Mouse (Mus musculus): ENCODE data around the gene Cpvl. TPM values are rescaled to one million over a fixed set of nuclear protein-coding genes. Genes with fewer than 3 reads are reported as not detected.

Cpvl gene
- polyA plus RNA-seq, 1 experiment from 2014 or later = not detected

GRCm38 (mm10) chr6:53937143-53938134, 41.0 kb downstream of the Cpvl start:
- Histone ChIP-seq H3K9ac (ENCODE audit: low read depth, low read length) (no peak overlapping the region), H3K9me3 (replicated peaks; ENCODE audit: control insufficient read depth, low read length, poor library complexity, severe bottlenecking) (no peaks in the 10 kb centered on the region), H3K4me1 (ENCODE audit: control insufficient read depth, insufficient read depth, low read length) (peaks cover 5% of the 10 kb centered on the region; the same call in 1 of the 2 replicates), H3K4me3 (ENCODE audit: low read depth, low read length) (no peak overlapping the region), H3K36me3 (ENCODE audit: control insufficient read depth, insufficient read depth, low read length) (no peaks in the 10 kb centered on the region), H3K27ac (ENCODE audit: low read length) (no peak overlapping the region), H3K4me2 (ENCODE audit: low read length) (no peak overlapping the region), H3K27me3 (ENCODE audit: control insufficient read depth, insufficient read depth, low read depth, low read length) (no peaks in the 10 kb centered on the region)
- no peak for ATAC-seq
- 70% methylated on average over 15 of the region's 15 CpGs for WGBS

- Histone ChIP-seq H3K9ac (ENCODE audit: low read depth, low read length) (no peak overlapping the region), H3K27me3 (ENCODE audit: control insufficient read depth, insufficient read depth, low read depth, low read length) (no peaks in the 10 kb centered on the region), H3K4me2 (ENCODE audit: low read length) (no peak overlapping the region), H3K4me3 (ENCODE audit: low read depth, low read length) (no peak overlapping the region), H3K9me3 (replicated peaks; ENCODE audit: control insufficient read depth, low read length, poor library complexity, severe bottlenecking) (no peaks in the 10 kb centered on the region), H3K36me3 (ENCODE audit: control insufficient read depth, insufficient read depth, low read length) (no peaks in the 10 kb centered on the region), H3K4me1 (ENCODE audit: control insufficient read depth, insufficient read depth, low read length) (no peaks in the 10 kb centered on the region), H3K27ac (ENCODE audit: low read length) (no peak overlapping the region)
- no peak for ATAC-seq
- 57% methylated on average over 8 of the region's 8 CpGs for WGBS
Observed at GRCm38 (mm10) chr6:53931605-53932004, 46.9 kb downstream of the Cpvl start.

GRCm38 (mm10) chr6:53929858-53930257, 48.6 kb downstream of the Cpvl start:
- no peaks in the 10 kb centered on the region for H3K27me3 ChIP-seq (ENCODE audit: control insufficient read depth, insufficient read depth, low read depth, low read length)
- H3K27ac ChIP-seq (ENCODE audit: low read length) = no peak overlapping the region
- WGBS = 73% methylated on average over 4 of the region's 4 CpGs
- H3K4me3 ChIP-seq (ENCODE audit: low read depth, low read length) = no peak overlapping the region
- H3K36me3 ChIP-seq (ENCODE audit: control insufficient read depth, insufficient read depth, low read length) = no peaks in the 10 kb centered on the region
- no peak for ATAC-seq
- H3K4me2 ChIP-seq (ENCODE audit: low read length) = no peak overlapping the region
- no peak overlapping the region for H3K9ac ChIP-seq (ENCODE audit: low read depth, low read length)
- no peaks in the 10 kb centered on the region for H3K4me1 ChIP-seq (ENCODE audit: control insufficient read depth, insufficient read depth, low read length)
- no peaks in the 10 kb centered on the region for H3K9me3 ChIP-seq (replicated peaks; ENCODE audit: control insufficient read depth, low read length, poor library complexity, severe bottlenecking)

GRCm38 (mm10) chr6:53926197-53926596, 52.3 kb downstream of the Cpvl start:
- no peak for ATAC-seq

GRCm38 (mm10) chr6:53925192-53925591, 53.3 kb downstream of the Cpvl start:
- no peak overlapping the region for H3K9ac ChIP-seq (ENCODE audit: low read depth, low read length)
- no peaks in the 10 kb centered on the region for H3K4me1 ChIP-seq (ENCODE audit: control insufficient read depth, insufficient read depth, low read length)
- H3K4me3 ChIP-seq (ENCODE audit: low read depth, low read length) = no peak overlapping the region
- 45% methylated on average over 8 of the region's 8 CpGs for WGBS
- H3K27ac ChIP-seq (ENCODE audit: low read length) = no peak overlapping the region
- no peaks in the 10 kb centered on the region for H3K36me3 ChIP-seq (ENCODE audit: control insufficient read depth, insufficient read depth, low read length)
- no peak overlapping the region for H3K4me2 ChIP-seq (ENCODE audit: low read length)
- H3K9me3 ChIP-seq (replicated peaks; ENCODE audit: control insufficient read depth, low read length, poor library complexity, severe bottlenecking) = no peaks in the 10 kb centered on the region
- H3K27me3 ChIP-seq (ENCODE audit: control insufficient read depth, insufficient read depth, low read depth, low read length) = no peaks in the 10 kb centered on the region
- no peak for ATAC-seq

More at GRCm38 (mm10) chr6:53926197-53926596, 52.3 kb downstream of the Cpvl start:
- Histone ChIP-seq H3K4me2 (ENCODE audit: low read length) (no peak overlapping the region), H3K9me3 (replicated peaks; ENCODE audit: control insufficient read depth, low read length, poor library complexity, severe bottlenecking) (no peaks in the 10 kb centered on the region), H3K36me3 (ENCODE audit: control insufficient read depth, insufficient read depth, low read length) (no peaks in the 10 kb centered on the region), H3K27ac (ENCODE audit: low read length) (no peak overlapping the region), H3K9ac (ENCODE audit: low read depth, low read length) (no peak overlapping the region), H3K4me1 (ENCODE audit: control insufficient read depth, insufficient read depth, low read length) (no peaks in the 10 kb centered on the region), H3K4me3 (ENCODE audit: low read depth, low read length) (no peak overlapping the region), H3K27me3 (ENCODE audit: control insufficient read depth, insufficient read depth, low read depth, low read length) (no peaks in the 10 kb centered on the region)
- 86% methylated on average over 2 of the region's 2 CpGs for WGBS

GRCm38 (mm10) chr6:53920041-53920440, 58.4 kb downstream of the Cpvl start:
- H3K4me3 ChIP-seq (ENCODE audit: low read depth, low read length) = no peak overlapping the region
- WGBS = 92% methylated on average over 7 of the region's 7 CpGs
- H3K4me2 ChIP-seq (ENCODE audit: low read length) = no peak overlapping the region
- H3K4me1 ChIP-seq (ENCODE audit: control insufficient read depth, insufficient read depth, low read length) = no peaks in the 10 kb centered on the region
- H3K36me3 ChIP-seq (ENCODE audit: control insufficient read depth, insufficient read depth, low read length) = no peaks in the 10 kb centered on the region
- ATAC-seq = no peak
- no peak overlapping the region for H3K27ac ChIP-seq (ENCODE audit: low read length)
- H3K27me3 ChIP-seq (ENCODE audit: control insufficient read depth, insufficient read depth, low read depth, low read length) = no peaks in the 10 kb centered on the region
- H3K9me3 ChIP-seq (replicated peaks; ENCODE audit: control insufficient read depth, low read length, poor library complexity, severe bottlenecking) = no peaks in the 10 kb centered on the region
- no peak overlapping the region for H3K9ac ChIP-seq (ENCODE audit: low read depth, low read length)

GRCm38 (mm10) chr6:53917026-53917558, 61.4 kb downstream of the Cpvl start:
- no peak overlapping the region for H3K9ac ChIP-seq (ENCODE audit: low read depth, low read length)
- ATAC-seq = no peak
- 95% methylated on average over 6 of the region's 6 CpGs for WGBS
- H3K4me2 ChIP-seq (ENCODE audit: low read length) = no peak overlapping the region
- H3K27me3 ChIP-seq (ENCODE audit: control insufficient read depth, insufficient read depth, low read depth, low read length) = no peaks in the 10 kb centered on the region
- no peak overlapping the region for H3K27ac ChIP-seq (ENCODE audit: low read length)
- H3K9me3 ChIP-seq (replicated peaks; ENCODE audit: control insufficient read depth, low read length, poor library complexity, severe bottlenecking) = no peaks in the 10 kb centered on the region
- H3K4me3 ChIP-seq (ENCODE audit: low read depth, low read length) = no peak overlapping the region
- no peaks in the 10 kb centered on the region for H3K4me1 ChIP-seq (ENCODE audit: control insufficient read depth, insufficient read depth, low read length)
- H3K36me3 ChIP-seq (ENCODE audit: control insufficient read depth, insufficient read depth, low read length) = no peaks in the 10 kb centered on the region

- no peak overlapping the region for H3K9ac ChIP-seq (ENCODE audit: low read depth, low read length)
- 90% methylated on average over 3 of the region's 3 CpGs for WGBS
Observed at GRCm38 (mm10) chr6:53915347-53915746, 63.1 kb downstream of the Cpvl start.

GRCm38 (mm10) chr6:53913151-53913550, 65.3 kb downstream of the Cpvl start:
- Histone ChIP-seq H3K27ac (ENCODE audit: low read length) (no peak overlapping the region), H3K4me2 (ENCODE audit: low read length) (no peak overlapping the region), H3K4me3 (ENCODE audit: low read depth, low read length) (no peak overlapping the region), H3K4me1 (ENCODE audit: control insufficient read depth, insufficient read depth, low read length) (no peaks in the 10 kb centered on the region; the same call in 1 of the 2 replicates), H3K27me3 (ENCODE audit: control insufficient read depth, insufficient read depth, low read depth, low read length) (no peaks in the 10 kb centered on the region), H3K36me3 (ENCODE audit: control insufficient read depth, insufficient read depth, low read length) (no peaks in the 10 kb centered on the region), H3K9me3 (replicated peaks; ENCODE audit: control insufficient read depth, low read length, poor library complexity, severe bottlenecking) (no peaks in the 10 kb centered on the region), H3K9ac (ENCODE audit: low read depth, low read length) (no peak overlapping the region)
- ATAC-seq = no peak
- WGBS = 23% methylated on average over 7 of the region's 7 CpGs

More at GRCm38 (mm10) chr6:53915347-53915746, 63.1 kb downstream of the Cpvl start:
- H3K36me3 ChIP-seq (ENCODE audit: control insufficient read depth, insufficient read depth, low read length) = no peaks in the 10 kb centered on the region
- no peak overlapping the region for H3K27ac ChIP-seq (ENCODE audit: low read length)
- no peak overlapping the region for H3K4me3 ChIP-seq (ENCODE audit: low read depth, low read length)
- H3K27me3 ChIP-seq (ENCODE audit: control insufficient read depth, insufficient read depth, low read depth, low read length) = no peaks in the 10 kb centered on the region
- H3K4me1 ChIP-seq (ENCODE audit: control insufficient read depth, insufficient read depth, low read length) = no peaks in the 10 kb centered on the region
- ATAC-seq = no peak
- H3K9me3 ChIP-seq (replicated peaks; ENCODE audit: control insufficient read depth, low read length, poor library complexity, severe bottlenecking) = no peaks in the 10 kb centered on the region
- H3K4me2 ChIP-seq (ENCODE audit: low read length) = no peak overlapping the region

Data from midbrain, embryonic 16.5 days (tissue).